In genomic region chr9:107667219-107667618, GRCm38 (mm10) we compare ENCODE assay signal across 9 mouse cellular contexts. TPM values are rescaled to one million over a fixed set of nuclear protein-coding genes. Genes with fewer than 3 reads are reported as not detected.
DNase-seq lines count a peak whose midpoint lies in the region; ATAC-seq lines count a peak whose summit lies in the region.
"Had no signal": no experiment of that assay in that cellular context is flagged by ENCODE, and none has a peak within 500 bp of the region (broad histone marks: within the 10 kb centered on the region; RNA-seq: fewer than 3 reads in every experiment).

No protein-coding gene starts in this region.

- peaks cover 12% of the 10 kb centered on the region for H3K4me1 ChIP-seq in embryonic facial prominence, embryonic 14.5 days (ENCODE audit: control insufficient read depth, insufficient read depth, low read length)
- H3K4me1 ChIP-seq in heart, embryonic 13.5 days: peaks cover 49% of the 10 kb centered on the region
- H3K4me1 ChIP-seq in kidney, embryonic 16.5 days (ENCODE audit: insufficient read depth, low read length): peaks cover 48% of the 10 kb centered on the region
- H3K4me1 ChIP-seq in stomach, embryonic 14.5 days (ENCODE audit: control insufficient read depth, insufficient read depth, low read length): peaks cover 17% of the 10 kb centered on the region

- H3K4me2 ChIP-seq in embryonic facial prominence, embryonic 14.5 days (ENCODE audit: low read depth, low read length): peak overlapping the region; percentile 93
- H3K4me2 ChIP-seq in heart, embryonic 13.5 days: peak overlapping the region; percentile 97
- peak overlapping the region; percentile 92 for H3K4me2 ChIP-seq in kidney, embryonic 16.5 days (replicated peaks; ENCODE audit: low read depth, low read length)
- peak overlapping the region; percentile 92 for H3K4me2 ChIP-seq in stomach, embryonic 14.5 days (replicated peaks; ENCODE audit: low read depth, low read length)

- peaks cover 23% of the 10 kb centered on the region for H3K27me3 ChIP-seq in embryonic facial prominence, embryonic 14.5 days (replicated peaks; ENCODE audit: control insufficient read depth, insufficient read depth, low read length)
- peaks cover 46% of the 10 kb centered on the region for H3K27me3 ChIP-seq in heart, embryonic 13.5 days (replicated peaks)
- H3K27me3 ChIP-seq in kidney, embryonic 16.5 days (ENCODE audit: insufficient read depth, low read length): peaks cover 7% of the 10 kb centered on the region
- H3K27me3 ChIP-seq in stomach, embryonic 14.5 days (ENCODE audit: control insufficient read depth, insufficient read depth, low read length): no peaks in the 10 kb centered on the region

- no peaks in the 10 kb centered on the region for H3K9me3 ChIP-seq in embryonic facial prominence, embryonic 14.5 days (ENCODE audit: control insufficient read depth, low read length)
- H3K9me3 ChIP-seq in heart, embryonic 13.5 days: no peaks in the 10 kb centered on the region
- no peaks in the 10 kb centered on the region for H3K9me3 ChIP-seq in kidney, embryonic 16.5 days (ENCODE audit: low read length)
- H3K9me3 ChIP-seq in stomach, embryonic 14.5 days (ENCODE audit: control insufficient read depth, low read depth, low read length): no peaks in the 10 kb centered on the region

- 0% methylated on average over 15 of the region's 24 CpGs for WGBS in embryonic facial prominence, embryonic 14.5 days
- under 1% methylated on average over 24 of the region's 24 CpGs for WGBS in heart, embryonic 13.5 days
- under 1% methylated on average over 24 of the region's 24 CpGs for WGBS in kidney, embryonic 16.5 days
- WGBS in stomach, embryonic 14.5 days: 1% methylated on average over 24 of the region's 24 CpGs

- DNase-seq in layer of hippocampus, postnatal 10 days (ENCODE audit: low spot score in 2 of 2): peak; percentile 49 to 71
- no peak for DNase-seq in layer of hippocampus, adult 18-20 months (ENCODE audit: low spot score in 2 of 2)
- peak; percentile 77 for DNase-seq in embryonic facial prominence, embryonic 14.5 days (ENCODE audit: low spot score)
- peak; percentile 61 to 72 for DNase-seq in lung, postnatal 4 days
- DNase-seq in cerebellum, adult 9-10 months: no peak

- H3K9ac ChIP-seq in embryonic facial prominence, embryonic 14.5 days (ENCODE audit: low read depth, low read length): peak overlapping the region; percentile 50
- H3K9ac ChIP-seq in heart, embryonic 13.5 days: peak overlapping the region; percentile 81
- peak overlapping the region; percentile 65 for H3K9ac ChIP-seq in kidney, embryonic 16.5 days (replicated peaks; ENCODE audit: low read length)
- peak overlapping the region; percentile 33; the same call in 1 of the 2 replicates for H3K9ac ChIP-seq in stomach, embryonic 14.5 days (replicated peaks; ENCODE audit: low read depth, low read length)

- no peaks in the 10 kb centered on the region for H3K36me3 ChIP-seq in embryonic facial prominence, embryonic 14.5 days (ENCODE audit: control insufficient read depth, insufficient read depth, low read length)
- H3K36me3 ChIP-seq in heart, embryonic 13.5 days: no peaks in the 10 kb centered on the region
- no peaks in the 10 kb centered on the region for H3K36me3 ChIP-seq in kidney, embryonic 16.5 days (ENCODE audit: insufficient read depth, low read length)
- H3K36me3 ChIP-seq in stomach, embryonic 14.5 days (ENCODE audit: control insufficient read depth, insufficient read depth, low read length): no peaks in the 10 kb centered on the region

- peak overlapping the region; percentile 45 for H3K4me3 ChIP-seq in embryonic facial prominence, embryonic 14.5 days (ENCODE audit: low read depth, low read length)
- peak overlapping the region; percentile 57 for H3K4me3 ChIP-seq in heart, embryonic 13.5 days
- peak overlapping the region; percentile 53 for H3K4me3 ChIP-seq in kidney, embryonic 16.5 days (ENCODE audit: low read length)
- H3K4me3 ChIP-seq in stomach, embryonic 14.5 days (ENCODE audit: low read depth, low read length): peak overlapping the region; percentile 42

- ATAC-seq in embryonic facial prominence, embryonic 14.5 days (ENCODE audit: low read depth): peak; percentile 94
- peak; percentile 60 for ATAC-seq in heart, embryonic 13.5 days (ENCODE audit: extremely low read depth, insufficient number of reproducible peaks, low FRiP score, low TSS enrichment)
- ATAC-seq in kidney, embryonic 16.5 days (ENCODE audit: low FRiP score, low TSS enrichment): peak; percentile 89
- ATAC-seq in stomach, embryonic 14.5 days (ENCODE audit: insufficient number of reproducible peaks, insufficient read depth, low FRiP score, low read depth): peak; percentile 85

- no peak overlapping the region for H3K27ac ChIP-seq in embryonic facial prominence, embryonic 14.5 days (replicated peaks; ENCODE audit: low read depth, low read length)
- H3K27ac ChIP-seq in heart, embryonic 13.5 days (replicated peaks): no peak overlapping the region
- no peak overlapping the region for H3K27ac ChIP-seq in kidney, embryonic 16.5 days (ENCODE audit: low read length)
- no peak overlapping the region for H3K27ac ChIP-seq in stomach, embryonic 14.5 days (ENCODE audit: low read length)

RNA-seq across cellular contexts. Expression of gene Slc38a3, which starts 2.1 kb away (rescaled TPM):
- 100 to 1,000 TPM in 1 of 2 experiments, 10 to 100 TPM in 1; 96.5 to 109 TPM for total RNA-seq in layer of hippocampus, postnatal 10 days (2021)
- 10 to 100 TPM; 57.8 to 62.6 TPM for total RNA-seq in layer of hippocampus, adult 18-20 months (2021)
- 7.0 and 7.8 TPM in 2 replicates for polyA plus RNA-seq in embryonic facial prominence, embryonic 14.5 days (2014; fragmentation: Nextera tagmentation; extraction: Ambion mirVana)
- polyA plus RNA-seq in heart, embryonic 13.5 days (2015; fragmentation: Nextera tagmentation; extraction: Ambion mirVana): 2.8 and 2.9 TPM in 2 replicates
- 12.4 and 12.9 TPM in 2 replicates for polyA plus RNA-seq in kidney, embryonic 16.5 days (2015; fragmentation: Nextera tagmentation; extraction: Ambion mirVana)
- polyA plus RNA-seq in stomach, embryonic 14.5 days (2014; fragmentation: Nextera tagmentation; extraction: Ambion mirVana): 3.7 and 7.1 TPM in 2 replicates
- total RNA-seq: MEL had no signal

RNA-seq across cellular contexts. Expression of gene Gnat1, which starts 12.3 kb away (rescaled TPM):
- total RNA-seq in layer of hippocampus, postnatal 10 days (2021): 1 to 10 TPM in 1 of 2 experiments, under 1 TPM in 1; 0.71 to 1.1 TPM
- total RNA-seq in layer of hippocampus, adult 18-20 months (2021): not detected
- 0.79 and 1.5 TPM in 2 replicates for polyA plus RNA-seq in embryonic facial prominence, embryonic 14.5 days (2014; fragmentation: Nextera tagmentation; extraction: Ambion mirVana)
- 0.90 and 1.3 TPM in 2 replicates for polyA plus RNA-seq in heart, embryonic 13.5 days (2015; fragmentation: Nextera tagmentation; extraction: Ambion mirVana)
- 2.8 and 3.0 TPM in 2 replicates for polyA plus RNA-seq in kidney, embryonic 16.5 days (2015; fragmentation: Nextera tagmentation; extraction: Ambion mirVana)
- polyA plus RNA-seq in stomach, embryonic 14.5 days (2014; fragmentation: Nextera tagmentation; extraction: Ambion mirVana): 1.8 and 2.4 TPM in 2 replicates

RNA-seq across cellular contexts. Expression of gene Gnai2, which starts 32.1 kb away (rescaled TPM):
- 100 to 1,000 TPM; 254 to 263 TPM for total RNA-seq in layer of hippocampus, postnatal 10 days (2021)
- 100 to 1,000 TPM; 228 to 231 TPM for total RNA-seq in layer of hippocampus, adult 18-20 months (2021)
- 380 and 416 TPM in 2 replicates for polyA plus RNA-seq in embryonic facial prominence, embryonic 14.5 days (2014; fragmentation: Nextera tagmentation; extraction: Ambion mirVana)
- polyA plus RNA-seq in heart, embryonic 13.5 days (2015; fragmentation: Nextera tagmentation; extraction: Ambion mirVana): 387 and 392 TPM in 2 replicates
- 447 and 455 TPM in 2 replicates for polyA plus RNA-seq in kidney, embryonic 16.5 days (2015; fragmentation: Nextera tagmentation; extraction: Ambion mirVana)
- 359 TPM in 2 replicates for polyA plus RNA-seq in stomach, embryonic 14.5 days (2014; fragmentation: Nextera tagmentation; extraction: Ambion mirVana)

RNA-seq across cellular contexts. Expression of gene Sema3f, which starts 43.1 kb away (rescaled TPM):
- 1 to 10 TPM; 6.7 to 9.1 TPM for total RNA-seq in layer of hippocampus, postnatal 10 days (2021)
- 1 to 10 TPM; 2.8 to 5.9 TPM for total RNA-seq in layer of hippocampus, adult 18-20 months (2021)
- polyA plus RNA-seq in embryonic facial prominence, embryonic 14.5 days (2014; fragmentation: Nextera tagmentation; extraction: Ambion mirVana): 32.8 and 36.9 TPM in 2 replicates
- 4.5 and 6.3 TPM in 2 replicates for polyA plus RNA-seq in heart, embryonic 13.5 days (2015; fragmentation: Nextera tagmentation; extraction: Ambion mirVana)
- polyA plus RNA-seq in kidney, embryonic 16.5 days (2015; fragmentation: Nextera tagmentation; extraction: Ambion mirVana): 20.9 and 25.7 TPM in 2 replicates
- 30.2 and 33.2 TPM in 2 replicates for polyA plus RNA-seq in stomach, embryonic 14.5 days (2014; fragmentation: Nextera tagmentation; extraction: Ambion mirVana)
- total RNA-seq: MEL had no signal

RNA-seq across cellular contexts. Expression of gene Sema3b, which starts 58.2 kb away (rescaled TPM):
- 1 to 10 TPM; 3.5 to 3.7 TPM for total RNA-seq in layer of hippocampus, postnatal 10 days (2021)
- total RNA-seq in layer of hippocampus, adult 18-20 months (2021): 1 to 10 TPM; 1.5 to 2.5 TPM
- 18.0 and 18.2 TPM in 2 replicates for polyA plus RNA-seq in embryonic facial prominence, embryonic 14.5 days (2014; fragmentation: Nextera tagmentation; extraction: Ambion mirVana)
- polyA plus RNA-seq in heart, embryonic 13.5 days (2015; fragmentation: Nextera tagmentation; extraction: Ambion mirVana): 9.9 and 11.8 TPM in 2 replicates
- 31.3 TPM in 2 replicates for polyA plus RNA-seq in kidney, embryonic 16.5 days (2015; fragmentation: Nextera tagmentation; extraction: Ambion mirVana)
- polyA plus RNA-seq in stomach, embryonic 14.5 days (2014; fragmentation: Nextera tagmentation; extraction: Ambion mirVana): 6.1 and 7.9 TPM in 2 replicates

Comparison
In these comparisons a context has a peak if more than half of its experiments do, and no peak if none do; other contexts are left out.
1. DNase-seq: peak in layer of hippocampus, postnatal 10 days (2 of 2), embryonic facial prominence, embryonic 14.5 days (single experiment) and lung, postnatal 4 days (2 of 2); none in layer of hippocampus, adult 18-20 months (0 of 2) and cerebellum, adult 9-10 months (single experiment).
2. Peak in every context shown above with its lines, with median percentiles within 50 percentile points of each other: ATAC-seq, H3K4me2 ChIP-seq, H3K4me3 ChIP-seq and H3K9ac ChIP-seq.